Mouse (Mus musculus): ENCODE measurements at regions not wholly inside any gene's neighbourhood (a gene's known extent, or its start where the extent isn't known, plus 50 kb on each side); places are given as distances from the start of the nearest gene placed in this dataset.

GRCm38 (mm10) chr10:38114194-38114593 lies 707.4 kb downstream of the Rfpl4b start:
- TF ChIP-seq EP300 (IDR thresholded peaks at IDR 0.05; ENCODE audit: low read length) (no peak), ZMIZ1 (IDR thresholded peaks at IDR 0.05; ENCODE audit: low read depth, low read length) (no peak), TCF12 (IDR thresholded peaks at IDR 0.05; ENCODE audit: low read depth, low read length) (no peak), MEF2A (IDR thresholded peaks at IDR 0.05; ENCODE audit: borderline replicate concordance, low read depth, low read length) (no peak), UBTF (IDR thresholded peaks at IDR 0.05; ENCODE audit: low read depth, low read length) (no peak), CTCF (conservative IDR thresholded peaks at IDR 0.05 in 1 of 2, IDR thresholded peaks at IDR 0.05 in 1 of 2; ENCODE audit: low read depth in 2 of 2, low read length in 2 of 2) (no peak), ZKSCAN1 (IDR thresholded peaks at IDR 0.05; ENCODE audit: borderline replicate concordance, low read depth, low read length) (no peak)

Measured in CH12.LX (cell line).